Mouse (Mus musculus) C2C12 (cell line): ENCODE data around the gene Add1. TPM values are rescaled to one million over a fixed set of nuclear protein-coding genes. Genes with fewer than 3 reads are reported as not detected.

Source experiments
- H3K27me3 ChIP-seq: one replicate; pipeline ENCODE4 v1.6.1; 2011; ENCODE audit not compliant: control insufficient read depth, insufficient read depth, insufficient read length
- H3K36me3 ChIP-seq: one replicate; pipeline ENCODE4 v1.6.1; 2011; ENCODE audit not compliant: control insufficient read depth, insufficient read depth
- H3K4me3 ChIP-seq: one replicate; pipeline ENCODE4 v1.5.1; 2011; ENCODE audit warnings: mild to moderate bottlenecking, control low read depth; ENCODE audit not compliant: poor library complexity, insufficient read depth, severe bottlenecking
- H3K79me2 ChIP-seq: one replicate; pipeline ENCODE4 v1.6.1; 2011; ENCODE audit not compliant: control insufficient read depth, insufficient read depth
- H3K79me3 ChIP-seq: one replicate; pipeline ENCODE4 v1.6.1; 2011; ENCODE audit warnings: low read depth, control low read depth
- H3ac ChIP-seq: one replicate; pipeline ENCODE3; 2011; ENCODE audit warnings: low read depth; ENCODE audit not compliant: control insufficient read depth, insufficient read length
- CEBPB ChIP-seq: IDR thresholded peaks from one replicate; pipeline ENCODE4 v1.6.1; 2011; ENCODE audit warnings: low read depth, mild to moderate bottlenecking, control low read depth, moderate library complexity
- CTCF ChIP-seq: IDR thresholded peaks from one replicate; pipeline ENCODE4 v1.5.1; 2011; ENCODE audit not compliant: control insufficient read depth, insufficient read depth, insufficient read length
- FOSL1 ChIP-seq: IDR thresholded peaks from one replicate; pipeline ENCODE4 v1.8.0; 2011; ENCODE audit warnings: mild to moderate bottlenecking, low read length; ENCODE audit not compliant: poor library complexity, insufficient read depth, severe bottlenecking
- MAX ChIP-seq: IDR thresholded peaks from one replicate; pipeline ENCODE4 v1.6.1; 2011; ENCODE audit warnings: mild to moderate bottlenecking, control low read depth
- MYOD1 ChIP-seq: IDR thresholded peaks from one replicate; pipeline ENCODE4 v1.6.1; 2011; ENCODE audit warnings: low read depth; ENCODE audit not compliant: control insufficient read depth, insufficient read length
- MYOG ChIP-seq: IDR thresholded peaks from one replicate; pipeline ENCODE4 v1.6.1; 2011; ENCODE audit not compliant: control insufficient read depth, insufficient read length; ENCODE audit errors: extremely low read depth
- USF1 ChIP-seq: IDR thresholded peaks from one replicate; pipeline ENCODE4 v1.6.1; 2011; ENCODE audit warnings: low read depth, mild to moderate bottlenecking, control low read depth, moderate library complexity
- polyA plus RNA-seq: library from polyadenylated mRNA; unstranded; fragments of >200 nt; fragmentation: generic; extraction: Trizol; gene quantifications from one replicate; pipeline ENCODE4 v1.2.1, GENCODE M21; 2012; ENCODE audit warnings: missing spikeins

The Add1 gene
- polyA plus RNA-seq, 1 experiment: 151 TPM

DNA sequence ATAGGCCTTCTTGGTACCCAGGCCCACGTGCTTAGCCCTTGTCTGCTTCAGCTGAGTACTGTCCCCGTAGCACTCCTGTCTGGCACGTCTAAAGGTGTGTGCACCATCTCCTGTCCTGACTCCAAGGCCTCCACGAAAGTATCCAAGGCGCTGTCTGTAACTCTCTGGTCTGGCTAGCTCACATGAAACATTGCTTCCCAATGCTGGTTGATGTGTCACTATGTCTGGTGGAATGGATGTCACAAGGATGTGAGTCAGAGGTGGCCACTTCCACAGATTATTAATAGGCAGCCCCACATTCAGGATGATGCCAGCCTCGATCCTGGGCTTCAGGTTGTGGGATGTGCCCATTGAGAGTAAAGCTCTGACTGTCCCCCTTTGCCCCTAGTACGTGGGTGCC lies 37.6 kb upstream of the Add1 start:
- no peak overlapping the region for H3K4me3 ChIP-seq
- H3ac ChIP-seq: no peak overlapping the region
- no peaks in the 10 kb centered on the region for H3K27me3 ChIP-seq
- H3K79me2 ChIP-seq: peaks cover 81% of the 10 kb centered on the region
- peaks cover 18% of the 10 kb centered on the region for H3K79me3 ChIP-seq
- H3K36me3 ChIP-seq: peaks cover 13% of the 10 kb centered on the region
- TF ChIP-seq MAX (no peak), CEBPB (peak; percentile 36), FOSL1 (no peak)

- Histone ChIP-seq H3K79me3 (peaks cover 8% of the 10 kb centered on the region), H3K79me2 (peaks cover 74% of the 10 kb centered on the region), H3K4me3 (no peak overlapping the region), H3K36me3 (peaks cover 6% of the 10 kb centered on the region), H3ac (no peak overlapping the region), H3K27me3 (no peaks in the 10 kb centered on the region)
- TF ChIP-seq MYOD1: no peak
- TF ChIP-seq MAX: no peak
- TF ChIP-seq CTCF: no peak
- TF ChIP-seq CEBPB: no peak
- no peak for TF ChIP-seq USF1
- no peak for TF ChIP-seq FOSL1
- TF ChIP-seq MYOG: no peak
Observed at GRCm38 (mm10) chr5:34538079-34538478, 35.4 kb upstream of the Add1 start.

GRCm38 (mm10) chr5:34538527-34538926 lies 34.9 kb upstream of the Add1 start:
- H3K27me3 ChIP-seq: no peaks in the 10 kb centered on the region
- no peak overlapping the region for H3K4me3 ChIP-seq
- TF ChIP-seq MYOG: no peak
- TF ChIP-seq MAX: no peak
- no peak for TF ChIP-seq MYOD1
- no peak for TF ChIP-seq USF1
- TF ChIP-seq CTCF: no peak
- TF ChIP-seq FOSL1: no peak
- TF ChIP-seq CEBPB: no peak

DNA sequence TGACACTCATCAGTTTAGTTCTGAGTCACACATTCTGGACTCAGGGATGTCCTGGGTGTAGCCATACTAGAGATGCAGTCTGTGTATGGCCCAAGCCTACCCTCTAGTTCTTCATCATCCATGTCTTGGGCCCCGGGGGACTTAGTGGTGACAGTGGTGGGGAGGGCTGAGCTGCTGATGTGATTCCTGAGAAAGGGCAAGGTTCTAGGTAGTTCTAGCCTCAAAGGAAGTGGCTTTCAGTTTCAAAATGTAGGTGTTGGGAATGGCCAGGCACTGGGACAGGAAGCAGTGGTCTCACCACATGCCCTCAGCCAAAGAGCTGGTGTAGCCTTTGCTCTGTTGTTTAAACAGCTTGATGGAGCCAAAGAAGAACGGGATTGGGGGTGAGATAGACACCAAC lies 34.3 kb upstream of the Add1 start:
- H3K27me3 ChIP-seq: no peaks in the 10 kb centered on the region
- H3ac ChIP-seq: no peak overlapping the region
- H3K79me2 ChIP-seq: peaks cover 73% of the 10 kb centered on the region
- peaks cover 8% of the 10 kb centered on the region for H3K79me3 ChIP-seq
- peaks cover 6% of the 10 kb centered on the region for H3K36me3 ChIP-seq
- H3K4me3 ChIP-seq: no peak overlapping the region
- TF ChIP-seq FOSL1 (no peak), USF1 (no peak), MYOD1 (no peak), CEBPB (no peak), MAX (no peak), MYOG (no peak), CTCF (no peak)

More at GRCm38 (mm10) chr5:34538527-34538926, 34.9 kb upstream of the Add1 start:
- H3K79me3 ChIP-seq: peaks cover 8% of the 10 kb centered on the region
- H3K36me3 ChIP-seq: peaks cover 6% of the 10 kb centered on the region
- H3K79me2 ChIP-seq: peaks cover 74% of the 10 kb centered on the region
- H3ac ChIP-seq: no peak overlapping the region

DNA sequence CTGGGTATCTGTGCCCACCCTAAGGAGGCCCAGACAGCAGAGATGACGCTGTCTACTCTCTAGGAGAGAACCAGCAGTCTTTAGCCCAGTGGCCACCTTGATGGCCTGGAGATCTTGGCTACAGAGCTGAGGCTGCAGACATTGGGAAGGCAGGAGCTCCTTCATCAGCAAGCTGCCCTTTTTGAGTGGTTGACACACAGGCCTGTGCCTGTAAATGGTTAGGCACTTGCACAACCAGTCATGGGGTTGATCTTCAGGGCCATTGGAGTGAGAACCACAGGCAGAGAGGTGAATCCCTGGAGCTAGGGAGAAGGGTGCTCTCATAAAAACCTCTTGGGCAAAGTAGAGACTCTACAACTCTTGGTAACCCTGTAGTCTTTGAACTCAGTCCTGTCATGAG lies 31.3 kb upstream of the Add1 start:
- H3K27me3 ChIP-seq: no peaks in the 10 kb centered on the region
- peaks cover 7% of the 10 kb centered on the region for H3K36me3 ChIP-seq
- H3K79me3 ChIP-seq: peaks cover 9% of the 10 kb centered on the region
- H3ac ChIP-seq: no peak overlapping the region
- no peak for TF ChIP-seq CTCF
- TF ChIP-seq MAX: no peak
- no peak for TF ChIP-seq CEBPB
- no peak for TF ChIP-seq FOSL1
- no peak for TF ChIP-seq USF1
- no peak for TF ChIP-seq MYOD1
- TF ChIP-seq MYOG: no peak
- H3K4me3 ChIP-seq: no peak overlapping the region
- H3K79me2 ChIP-seq: peaks cover 64% of the 10 kb centered on the region

- peaks cover 56% of the 10 kb centered on the region for H3K79me2 ChIP-seq
- no peaks in the 10 kb centered on the region for H3K27me3 ChIP-seq
- peaks cover 9% of the 10 kb centered on the region for H3K79me3 ChIP-seq
- peaks cover 7% of the 10 kb centered on the region for H3K36me3 ChIP-seq
- H3ac ChIP-seq: no peak overlapping the region
- no peak for TF ChIP-seq CEBPB
- TF ChIP-seq USF1: no peak
- TF ChIP-seq MYOG: no peak
- no peak for TF ChIP-seq FOSL1
- no peak for TF ChIP-seq CTCF
- no peak for TF ChIP-seq MAX
- no peak for TF ChIP-seq MYOD1
- no peak overlapping the region for H3K4me3 ChIP-seq
Observed at GRCm38 (mm10) chr5:34543114-34543513, 30.4 kb upstream of the Add1 start.
